8 mouse cellular contexts compared by ENCODE assay signal in genomic region chr9:37544447-37545165, GRCm38 (mm10). TPM values are rescaled to one million over a fixed set of nuclear protein-coding genes. Genes with fewer than 3 reads are reported as not detected.
DNase-seq lines count a peak whose midpoint lies in the region; ATAC-seq and TF ChIP-seq lines count a peak whose summit lies in the region.

No protein-coding gene starts in this region.

- peak; percentile 71 for TF ChIP-seq CTCF in kidney, adult 2 months (conservative IDR thresholded peaks at IDR 0.05; ENCODE audit: insufficient read depth, insufficient read length, low read depth, low read length)
- TF ChIP-seq CTCF in liver, adult 2 months (IDR thresholded peaks at IDR 0.05; ENCODE audit: low read depth, low read length), result peak; percentile 85

- no peak for TF ChIP-seq POLR2A in kidney, adult 2 months (IDR thresholded peaks at IDR 0.05; ENCODE audit: low read depth, low read length)
- TF ChIP-seq POLR2A in liver, adult 2 months (IDR thresholded peaks at IDR 0.05; ENCODE audit: extremely low read depth, insufficient read depth, low read length), result no peak

- no peaks in the 10 kb centered on the region for H3K36me3 ChIP-seq in kidney, adult 2 months (ENCODE audit: control insufficient read depth, insufficient read depth, low read length)
- no peaks in the 10 kb centered on the region for H3K36me3 ChIP-seq in liver, adult 2 months (ENCODE audit: control insufficient read depth, insufficient read depth, low read length)
- no peaks in the 10 kb centered on the region for H3K36me3 ChIP-seq in midbrain, embryonic 16.5 days (ENCODE audit: control insufficient read depth, insufficient read depth, low read length)
- H3K36me3 ChIP-seq in stomach, embryonic 15.5 days, result no peaks in the 10 kb centered on the region

- H3K4me2 ChIP-seq in midbrain, embryonic 16.5 days (ENCODE audit: low read length), result peak overlapping the region; percentile 57
- H3K4me2 ChIP-seq in stomach, embryonic 15.5 days, result peak overlapping the region; percentile 80

- no peaks in the 10 kb centered on the region for H3K79me2 ChIP-seq in liver, adult 2 months (ENCODE audit: control insufficient read depth, insufficient read depth, low read length)

- H3K27me3 ChIP-seq in kidney, adult 2 months (replicated peaks; ENCODE audit: control insufficient read depth, insufficient read depth, low read length), result no peaks in the 10 kb centered on the region
- H3K27me3 ChIP-seq in liver, adult 2 months (ENCODE audit: control insufficient read depth, insufficient read depth, low read length), result no peaks in the 10 kb centered on the region
- H3K27me3 ChIP-seq in midbrain, embryonic 16.5 days (ENCODE audit: control insufficient read depth, insufficient read depth, low read depth, low read length), result peaks cover 27% of the 10 kb centered on the region
- peaks cover 15% of the 10 kb centered on the region for H3K27me3 ChIP-seq in stomach, embryonic 15.5 days (replicated peaks)

- H3K9me3 ChIP-seq in midbrain, embryonic 16.5 days (replicated peaks; ENCODE audit: control insufficient read depth, low read length, poor library complexity, severe bottlenecking), result no peaks in the 10 kb centered on the region
- H3K9me3 ChIP-seq in stomach, embryonic 15.5 days, result no peaks in the 10 kb centered on the region

- H3K9ac ChIP-seq in liver, adult 2 months (ENCODE audit: low read depth, low read length), result 0 out of 2 replicates have a peak overlapping the region, but pooled peaks have one; percentile 5
- 0 out of 2 replicates have a peak overlapping the region, but pooled peaks have one; percentile 32 for H3K9ac ChIP-seq in midbrain, embryonic 16.5 days (ENCODE audit: low read depth, low read length)
- H3K9ac ChIP-seq in stomach, embryonic 15.5 days, result no peak overlapping the region; the same call in 1 of the 2 replicates

- peak; percentile 43 for ATAC-seq in midbrain, embryonic 16.5 days
- ATAC-seq in stomach, embryonic 15.5 days (ENCODE audit: insufficient read depth, low FRiP score, low read depth), result peak; percentile 75

- H3K27ac ChIP-seq in kidney, adult 2 months (ENCODE audit: insufficient read depth, low read depth, low read length), result no peak overlapping the region; the same call in 1 of the 2 replicates
- H3K27ac ChIP-seq in liver, adult 2 months (replicated peaks; ENCODE audit: insufficient read depth, low read depth, low read length), result no peak overlapping the region
- H3K27ac ChIP-seq in midbrain, embryonic 16.5 days (ENCODE audit: low read length), result no peak overlapping the region
- H3K27ac ChIP-seq in stomach, embryonic 15.5 days, result no peak overlapping the region

- WGBS in kidney, adult 2 months, result 5% methylated on average over 29 of the region's 29 CpGs
- 2% methylated on average over 29 of the region's 29 CpGs for WGBS in liver, adult 2 months
- whole genome bisulfite sequencing in midbrain, embryonic 16.5 days, result 2% methylated on average over 29 of the region's 29 CpGs
- 5% methylated on average over 29 of the region's 29 CpGs for WGBS in stomach, embryonic 15.5 days

- peak overlapping the region; percentile 35 for H3K4me3 ChIP-seq in kidney, adult 2 months (ENCODE audit: insufficient read depth, low read depth, low read length)
- peak overlapping the region; percentile 12 for H3K4me3 ChIP-seq in liver, adult 2 months (ENCODE audit: insufficient read depth, low read depth, low read length)
- H3K4me3 ChIP-seq in midbrain, embryonic 16.5 days (ENCODE audit: low read depth, low read length), result peak overlapping the region; percentile 34
- H3K4me3 ChIP-seq in stomach, embryonic 15.5 days (replicated peaks), result peak overlapping the region; percentile 42

- DNase-seq in ovary, adult 18-20 months (ENCODE audit: low spot score), result peak; percentile 41
- DNase-seq in ovary, postnatal 10 days (ENCODE audit: low spot score), result no peak
- peak; percentile 68 for DNase-seq in embryo, embryonic 10.5 days (ENCODE audit: low spot score)
- DNase-seq in heart, adult 9 months (ENCODE audit: low spot score in 2 of 2), result peak; percentile 67 to 70
- DNase-seq in kidney, adult 2 months, result peak; percentile 79
- DNase-seq in liver, adult 2 months (ENCODE audit: extremely low read depth, low read depth, low spot score), result peak; percentile 33

- peaks cover 8% of the 10 kb centered on the region; the same call in 1 of the 2 replicates for H3K4me1 ChIP-seq in kidney, adult 2 months (ENCODE audit: control insufficient read depth, insufficient read depth, low read length)
- H3K4me1 ChIP-seq in liver, adult 2 months (ENCODE audit: control insufficient read depth, insufficient read depth, low read length), result peaks cover 8% of the 10 kb centered on the region
- peaks cover 12% of the 10 kb centered on the region for H3K4me1 ChIP-seq in midbrain, embryonic 16.5 days (ENCODE audit: control insufficient read depth, insufficient read depth, low read length)
- peaks cover 20% of the 10 kb centered on the region; the same call in 1 of the 2 replicates for H3K4me1 ChIP-seq in stomach, embryonic 15.5 days

RNA-seq across cellular contexts. Expression of gene Vsig2, which starts 5.6 kb away (rescaled TPM):
- 7.6 and 9.1 TPM in 2 replicates for polyA plus RNA-seq in kidney, adult 2 months (2012; rRNA removed)
- 1.5 and 1.6 TPM in 2 replicates for total RNA-seq in liver, adult 2 months (2014; rRNA removed)
- polyA plus RNA-seq in liver, adult 2 months (2012; rRNA removed), result 0.78 and 1.5 TPM in 2 replicates
- 0.72 and 1.2 TPM in 2 replicates for polyA plus RNA-seq in midbrain, embryonic 16.5 days (2015; fragmentation: Nextera tagmentation; extraction: Ambion mirVana)
- 47.6 and 57.6 TPM in 2 replicates for polyA plus RNA-seq in stomach, embryonic 15.5 days (2015; fragmentation: Nextera tagmentation; extraction: Ambion mirVana)

RNA-seq across cellular contexts. Expression of gene Nrgn, which starts 8.1 kb away (rescaled TPM):
- polyA plus RNA-seq in kidney, adult 2 months (2012; rRNA removed), result 4.7 and 7.7 TPM in 2 replicates
- total RNA-seq in liver, adult 2 months (2014; rRNA removed), result 0.09 TPM in 1 of 2 replicates, not detected in the other
- polyA plus RNA-seq in liver, adult 2 months (2012; rRNA removed), result 0.25 and 0.86 TPM in 2 replicates
- polyA plus RNA-seq in midbrain, embryonic 16.5 days (2015; fragmentation: Nextera tagmentation; extraction: Ambion mirVana), result 13.8 and 18.4 TPM in 2 replicates
- 6.6 and 6.9 TPM in 2 replicates for polyA plus RNA-seq in stomach, embryonic 15.5 days (2015; fragmentation: Nextera tagmentation; extraction: Ambion mirVana)

RNA-seq across cellular contexts. Expression of gene Siae, which starts 10.9 kb away (rescaled TPM):
- polyA plus RNA-seq in kidney, adult 2 months (2012; rRNA removed), result 17.8 and 18.3 TPM in 2 replicates
- 27.5 and 27.9 TPM in 2 replicates for total RNA-seq in liver, adult 2 months (2014; rRNA removed)
- 17.4 and 17.7 TPM in 2 replicates for polyA plus RNA-seq in liver, adult 2 months (2012; rRNA removed)
- 12.7 and 13.8 TPM in 2 replicates for polyA plus RNA-seq in midbrain, embryonic 16.5 days (2015; fragmentation: Nextera tagmentation; extraction: Ambion mirVana)
- 11.1 and 12.5 TPM in 2 replicates for polyA plus RNA-seq in stomach, embryonic 15.5 days (2015; fragmentation: Nextera tagmentation; extraction: Ambion mirVana)

RNA-seq across cellular contexts. Expression of gene Esam, which starts 16.7 kb away (rescaled TPM):
- 54.9 and 55.5 TPM in 2 replicates for polyA plus RNA-seq in kidney, adult 2 months (2012; rRNA removed)
- 7.7 and 13.5 TPM in 2 replicates for total RNA-seq in liver, adult 2 months (2014; rRNA removed)
- 6.3 and 8.8 TPM in 2 replicates for polyA plus RNA-seq in liver, adult 2 months (2012; rRNA removed)
- 38.8 and 42.1 TPM in 2 replicates for polyA plus RNA-seq in midbrain, embryonic 16.5 days (2015; fragmentation: Nextera tagmentation; extraction: Ambion mirVana)
- 55.3 and 56.1 TPM in 2 replicates for polyA plus RNA-seq in stomach, embryonic 15.5 days (2015; fragmentation: Nextera tagmentation; extraction: Ambion mirVana)

RNA-seq across cellular contexts. Expression of gene Msantd2, which starts 55.5 kb away (rescaled TPM):
- polyA plus RNA-seq in kidney, adult 2 months (2012; rRNA removed), result 12.1 and 15.7 TPM in 2 replicates
- 10.3 and 11.7 TPM in 2 replicates for total RNA-seq in liver, adult 2 months (2014; rRNA removed)
- 8.3 and 16.2 TPM in 2 replicates for polyA plus RNA-seq in liver, adult 2 months (2012; rRNA removed)
- 34.8 and 35.0 TPM in 2 replicates for polyA plus RNA-seq in midbrain, embryonic 16.5 days (2015; fragmentation: Nextera tagmentation; extraction: Ambion mirVana)
- 24.8 and 25.0 TPM in 2 replicates for polyA plus RNA-seq in stomach, embryonic 15.5 days (2015; fragmentation: Nextera tagmentation; extraction: Ambion mirVana)
